Mouse (Mus musculus): ENCODE results near the gene Babam2.

The Babam2 gene

GRCm38 (mm10) chr5:31697644-31698296 is at the start of gene Babam2:
Gene Babam2 (plus strand): TSS chr5:31697684.
- DNase-seq (ENCODE audit: low spot score) = peak; percentile 90

GRCm38 (mm10) chr5:31650518-31651288 is 46.8 kb upstream of the Babam2 start:
- no peak for DNase-seq (ENCODE audit: low spot score)

- no peak for DNase-seq (ENCODE audit: low spot score)
These were observed 41.7 kb upstream of the Babam2 start for GRCm38 (mm10) chr5:31655688-31656190.

- DNase-seq (ENCODE audit: low spot score) = no peak
These were observed 31.3 kb upstream of the Babam2 start for GRCm38 (mm10) chr5:31666176-31666575.

- DNase-seq (ENCODE audit: low spot score) = no peak
These were observed 29.0 kb upstream of the Babam2 start for GRCm38 (mm10) chr5:31668325-31668968.

GRCm38 (mm10) chr5:31669984-31670383 is 27.5 kb upstream of the Babam2 start:
- no peak for DNase-seq (ENCODE audit: low spot score)

GRCm38 (mm10) chr5:31671137-31671536 is 26.3 kb upstream of the Babam2 start:
- DNase-seq (ENCODE audit: low spot score) = no peak

GRCm38 (mm10) chr5:31673431-31673830 is 24.1 kb upstream of the Babam2 start:
- DNase-seq (ENCODE audit: low spot score) = no peak

- no peak for DNase-seq (ENCODE audit: low spot score)
These were observed 19.5 kb upstream of the Babam2 start for GRCm38 (mm10) chr5:31678000-31678399.

GRCm38 (mm10) chr5:31680183-31680582 is 17.3 kb upstream of the Babam2 start:
- no peak for DNase-seq (ENCODE audit: low spot score)

GRCm38 (mm10) chr5:31682305-31682704 is 15.2 kb upstream of the Babam2 start:
- DNase-seq (ENCODE audit: low spot score) = no peak

GRCm38 (mm10) chr5:31686040-31686439 is 11.4 kb upstream of the Babam2 start:
- DNase-seq (ENCODE audit: low spot score) = no peak

- no peak for DNase-seq (ENCODE audit: low spot score)
These were observed 9.5 kb upstream of the Babam2 start for GRCm38 (mm10) chr5:31687972-31688371.

- no peak for DNase-seq (ENCODE audit: low spot score)
These were observed 4.3 kb upstream of the Babam2 start for GRCm38 (mm10) chr5:31693191-31693590.

- DNase-seq (ENCODE audit: low spot score) = no peak
These were observed 377 bp upstream of the Babam2 start, which contains the start of gene Rbks for GRCm38 (mm10) chr5:31696971-31697643. Gene Rbks (minus strand): TSS chr5:31697627.

- peak; percentile 86 for DNase-seq (ENCODE audit: low spot score)
These were observed 828 bp downstream of the Babam2 start for GRCm38 (mm10) chr5:31698297-31698726.

- no peak for DNase-seq (ENCODE audit: low spot score)
These were observed 1.4 kb downstream of the Babam2 start for GRCm38 (mm10) chr5:31698931-31699330.

- DNase-seq (ENCODE audit: low spot score) = no peak
These were observed 1.9 kb downstream of the Babam2 start for GRCm38 (mm10) chr5:31699397-31699796.

- DNase-seq (ENCODE audit: low spot score) = no peak
These were observed 7.5 kb downstream of the Babam2 start for GRCm38 (mm10) chr5:31704971-31705370.

GRCm38 (mm10) chr5:31706826-31707225 is 9.3 kb downstream of the Babam2 start:
- DNase-seq (ENCODE audit: low spot score) = no peak

- no peak for DNase-seq (ENCODE audit: low spot score)
These were observed 11.9 kb downstream of the Babam2 start for GRCm38 (mm10) chr5:31709389-31709788.

GRCm38 (mm10) chr5:31713280-31713711 is 15.8 kb downstream of the Babam2 start:
- no peak for DNase-seq (ENCODE audit: low spot score)

Measured in embryo, embryonic 10.5 days (tissue).